Mouse (Mus musculus): ENCODE measurements around the gene Ascc3.

- no peak for TF ChIP-seq POLR2A (IDR thresholded peaks at IDR 0.05; ENCODE audit: insufficient read depth, low read depth, low read length)
- TF ChIP-seq CTCF (IDR thresholded peaks at IDR 0.05; ENCODE audit: insufficient read depth, low read depth, low read length) = no peak
Observed at GRCm38 (mm10) chr10:50881476-50882069, 289.1 kb downstream of the Ascc3 start.
